Mouse (Mus musculus) neural tube, embryonic 12.5 days (tissue): ENCODE measurements at regions not wholly inside any gene's neighbourhood (a gene's known extent, or its start where the extent isn't known, plus 50 kb on each side); places are given as distances from the start of the nearest gene placed in this dataset.

Source experiments
- ATAC-seq: fragments of 200-750 bp; cut with Nextera tagmentation; 2 replicates; pipeline ENCODE4 v1.8.0; 2017; ENCODE audit warnings: low read depth, mild to moderate bottlenecking, moderate TSS enrichment, moderate library complexity; ENCODE audit not compliant: low FRiP score
- H3K27ac ChIP-seq: fragments of 300-500 bp; sonication (generic); 2 replicates; pipeline ENCODE4 v1.5.1; 2016
- H3K27me3 ChIP-seq: fragments of 300-500 bp; sonication (generic); replicated peaks from 2 replicates; pipeline ENCODE4 v1.6.1; 2016; ENCODE audit warnings: mild to moderate bottlenecking
- H3K36me3 ChIP-seq: fragments of 300-500 bp; sonication (generic); 2 replicates; pipeline ENCODE4 v1.6.1; 2016; ENCODE audit warnings: mild to moderate bottlenecking
- H3K4me1 ChIP-seq: fragments of 300-500 bp; sonication (generic); 2 replicates; pipeline ENCODE4 v1.6.1; 2016
- H3K4me2 ChIP-seq: fragments of 300-500 bp; sonication (generic); replicated peaks from 2 replicates; pipeline ENCODE4 v1.6.1; 2016; ENCODE audit warnings: mild to moderate bottlenecking
- H3K4me3 ChIP-seq: fragments of 300-500 bp; sonication (generic); 2 replicates; pipeline ENCODE4 v1.5.1; 2016
- H3K9ac ChIP-seq: fragments of 300-500 bp; sonication (generic); 2 replicates; pipeline ENCODE4 v1.6.1; 2016; ENCODE audit warnings: mild to moderate bottlenecking
- H3K9me3 ChIP-seq: fragments of 300-500 bp; sonication (generic); 2 replicates; pipeline ENCODE4 v1.6.1; 2016; ENCODE audit warnings: mild to moderate bottlenecking
- WGBS: fragments of 180-500 bp; shearing (Covaris S2); methylation state at CpG from one replicate; pipeline ENCODE4 v1.1.7; 2016; 5-methylcytosine and 5-hydroxymethylcytosine counted together

- 42% methylated on average over 6 of the region's 6 CpGs for WGBS
- Histone ChIP-seq H3K4me3 (no peak overlapping the region), H3K4me2 (no peak overlapping the region), H3K27ac (no peak overlapping the region), H3K4me1 (no peaks in the 10 kb centered on the region), H3K27me3 (no peaks in the 10 kb centered on the region), H3K36me3 (no peaks in the 10 kb centered on the region), H3K9ac (no peak overlapping the region), H3K9me3 (no peaks in the 10 kb centered on the region)
- no peak for ATAC-seq
Measured at GRCm38 (mm10) chr7:40680993-40681392, 217.1 kb upstream of the Vstm2b start.

- no peaks in the 10 kb centered on the region for H3K36me3 ChIP-seq
- no peak overlapping the region for H3K9ac ChIP-seq
- H3K9me3 ChIP-seq, result no peaks in the 10 kb centered on the region
- no peaks in the 10 kb centered on the region for H3K4me1 ChIP-seq
- no peaks in the 10 kb centered on the region for H3K27me3 ChIP-seq
- no peak for ATAC-seq
- no peak overlapping the region for H3K4me3 ChIP-seq
- H3K4me2 ChIP-seq, result no peak overlapping the region
- no peak overlapping the region for H3K27ac ChIP-seq
- WGBS, result 67% methylated on average over 1 of the region's 1 CpGs
Measured at GRCm38 (mm10) chr7:40683176-40683575, 215.0 kb upstream of the Vstm2b start.

GRCm38 (mm10) chr7:40683641-40684040, 214.5 kb upstream of the Vstm2b start:
- Histone ChIP-seq H3K9me3 (no peaks in the 10 kb centered on the region), H3K9ac (no peak overlapping the region), H3K4me1 (no peaks in the 10 kb centered on the region), H3K27ac (no peak overlapping the region), H3K4me2 (no peak overlapping the region), H3K27me3 (no peaks in the 10 kb centered on the region), H3K4me3 (no peak overlapping the region), H3K36me3 (no peaks in the 10 kb centered on the region)
- no peak for ATAC-seq
- WGBS, result 43% methylated on average over 3 of the region's 3 CpGs

DNA sequence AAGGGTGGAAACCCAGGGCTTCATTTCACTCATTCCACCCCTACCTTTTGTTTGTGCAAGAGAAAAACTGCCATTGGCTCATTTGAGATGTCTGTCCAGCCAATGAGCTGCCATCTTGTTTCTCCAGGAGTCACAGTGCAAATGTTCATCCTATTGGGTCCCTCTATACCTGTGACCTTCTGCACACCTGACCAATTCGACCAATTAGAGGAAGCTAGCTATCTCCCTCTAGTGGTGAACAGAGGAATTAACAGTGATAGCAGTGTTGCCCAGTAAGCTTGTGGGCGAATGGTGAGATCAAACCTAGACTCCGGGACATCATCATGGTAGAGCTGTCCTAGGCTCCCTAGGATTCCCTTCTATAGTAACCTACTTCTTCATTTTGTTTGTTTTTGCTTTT, 211.1 kb upstream of the Vstm2b start:
- 90% methylated on average over 3 of the region's 3 CpGs for WGBS

GRCm38 (mm10) chr7:40688546-40688945, 209.6 kb upstream of the Vstm2b start:
- Histone ChIP-seq H3K27ac (no peak overlapping the region), H3K9ac (no peak overlapping the region), H3K27me3 (no peaks in the 10 kb centered on the region), H3K9me3 (no peaks in the 10 kb centered on the region), H3K4me1 (no peaks in the 10 kb centered on the region), H3K4me3 (no peak overlapping the region), H3K36me3 (no peaks in the 10 kb centered on the region), H3K4me2 (no peak overlapping the region)
- no peak for ATAC-seq
- WGBS, result 79% methylated on average over 4 of the region's 4 CpGs

More for the DNA sequence above, 211.1 kb upstream of the Vstm2b start:
- no peak for ATAC-seq
- H3K9ac ChIP-seq, result no peak overlapping the region
- H3K4me3 ChIP-seq, result no peak overlapping the region
- no peaks in the 10 kb centered on the region for H3K4me1 ChIP-seq
- H3K9me3 ChIP-seq, result no peaks in the 10 kb centered on the region
- no peak overlapping the region for H3K4me2 ChIP-seq
- H3K36me3 ChIP-seq, result no peaks in the 10 kb centered on the region
- no peak overlapping the region for H3K27ac ChIP-seq
- no peaks in the 10 kb centered on the region for H3K27me3 ChIP-seq

DNA sequence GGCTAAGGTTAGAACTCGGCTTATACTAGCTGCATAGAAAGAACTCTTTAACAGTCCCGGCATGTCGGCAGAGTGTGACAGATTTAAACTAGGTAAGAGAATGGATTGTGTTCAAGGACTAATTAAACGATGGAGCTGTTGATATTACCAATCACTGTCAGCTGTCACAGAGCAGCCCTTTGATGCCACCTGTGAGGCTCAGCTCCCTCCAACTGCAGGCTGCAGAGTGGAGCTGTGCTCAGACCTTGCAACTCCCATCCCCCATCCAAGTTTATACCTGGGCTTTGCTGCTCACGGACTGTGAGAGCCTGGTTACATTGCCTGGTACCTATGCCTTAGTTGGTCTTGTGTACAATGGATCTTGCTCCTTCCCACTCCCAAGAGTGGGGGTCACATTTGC, 204.4 kb upstream of the Vstm2b start:
- Histone ChIP-seq H3K4me1 (no peaks in the 10 kb centered on the region), H3K4me2 (no peak overlapping the region), H3K36me3 (no peaks in the 10 kb centered on the region), H3K9me3 (no peaks in the 10 kb centered on the region), H3K27ac (no peak overlapping the region), H3K9ac (no peak overlapping the region), H3K4me3 (no peak overlapping the region), H3K27me3 (no peaks in the 10 kb centered on the region)
- ATAC-seq, result no peak
- WGBS, result 67% methylated on average over 5 of the region's 5 CpGs

GRCm38 (mm10) chr7:40697551-40697950, 200.6 kb upstream of the Vstm2b start:
- Histone ChIP-seq H3K36me3 (no peaks in the 10 kb centered on the region), H3K4me1 (no peaks in the 10 kb centered on the region), H3K27ac (no peak overlapping the region), H3K9ac (no peak overlapping the region), H3K4me2 (no peak overlapping the region), H3K9me3 (no peaks in the 10 kb centered on the region), H3K4me3 (no peak overlapping the region), H3K27me3 (no peaks in the 10 kb centered on the region)
- WGBS, result 79% methylated on average over 8 of the region's 8 CpGs
- no peak for ATAC-seq

DNA sequence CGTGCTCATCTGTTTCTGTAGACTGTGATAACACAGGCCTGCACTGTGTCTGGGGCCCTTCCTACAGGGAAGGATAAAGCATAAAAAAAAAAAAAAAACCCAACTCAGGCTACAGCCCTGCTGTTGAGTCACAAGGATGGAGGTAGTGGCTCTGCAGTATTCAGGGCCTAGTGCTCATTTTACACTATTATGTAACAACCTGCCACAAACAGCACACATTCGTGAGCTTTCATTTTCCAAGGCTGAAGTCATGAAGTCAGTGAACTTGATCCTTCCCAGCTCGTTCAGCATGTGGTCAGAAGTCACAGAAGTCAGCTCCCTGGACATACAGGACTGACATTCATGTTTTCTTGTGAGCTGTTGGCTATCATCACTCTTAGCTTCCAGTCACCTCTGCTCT, 199.8 kb upstream of the Vstm2b start:
- Histone ChIP-seq H3K4me3 (no peak overlapping the region), H3K9me3 (no peaks in the 10 kb centered on the region), H3K36me3 (no peaks in the 10 kb centered on the region), H3K9ac (no peak overlapping the region), H3K27me3 (no peaks in the 10 kb centered on the region), H3K27ac (no peak overlapping the region), H3K4me1 (no peaks in the 10 kb centered on the region), H3K4me2 (no peak overlapping the region)
- WGBS, result 69% methylated on average over 3 of the region's 3 CpGs
- ATAC-seq, result no peak

GRCm38 (mm10) chr7:40699633-40700032, 198.5 kb upstream of the Vstm2b start:
- no peak overlapping the region for H3K4me3 ChIP-seq
- no peaks in the 10 kb centered on the region for H3K36me3 ChIP-seq
- no peak overlapping the region for H3K9ac ChIP-seq
- no peaks in the 10 kb centered on the region for H3K4me1 ChIP-seq
- 100% methylated on average over 1 of the region's 1 CpGs for WGBS
- H3K9me3 ChIP-seq, result no peaks in the 10 kb centered on the region
- no peak overlapping the region for H3K4me2 ChIP-seq
- H3K27ac ChIP-seq, result no peak overlapping the region
- no peaks in the 10 kb centered on the region for H3K27me3 ChIP-seq
- no peak for ATAC-seq

DNA sequence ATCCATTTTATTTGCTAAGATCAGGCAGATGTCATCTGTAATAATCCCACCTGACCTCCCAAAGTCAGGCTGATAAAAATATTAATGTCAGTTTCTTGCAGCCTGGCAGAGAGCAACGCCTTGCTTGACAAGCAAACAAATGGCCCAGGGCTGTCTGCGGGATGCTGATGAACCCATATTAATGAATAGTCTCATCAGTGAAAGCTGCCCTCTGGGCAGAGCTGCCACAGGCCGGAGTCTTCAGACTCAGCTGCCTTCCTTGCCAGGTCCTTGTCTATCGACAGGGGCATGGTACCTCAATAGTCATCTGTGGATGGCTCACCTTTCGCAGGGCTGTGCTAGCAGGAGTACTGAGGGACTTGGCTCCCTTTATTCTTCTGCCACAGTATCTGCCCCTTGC, 197.5 kb upstream of the Vstm2b start:
- H3K4me3 ChIP-seq, result no peak overlapping the region
- no peak for ATAC-seq
- no peaks in the 10 kb centered on the region for H3K9me3 ChIP-seq
- 80% methylated on average over 5 of the region's 5 CpGs for WGBS
- H3K27me3 ChIP-seq, result no peaks in the 10 kb centered on the region
- H3K4me1 ChIP-seq, result no peaks in the 10 kb centered on the region
- no peaks in the 10 kb centered on the region for H3K36me3 ChIP-seq
- no peak overlapping the region for H3K4me2 ChIP-seq
- H3K9ac ChIP-seq, result no peak overlapping the region
- H3K27ac ChIP-seq, result no peak overlapping the region

DNA sequence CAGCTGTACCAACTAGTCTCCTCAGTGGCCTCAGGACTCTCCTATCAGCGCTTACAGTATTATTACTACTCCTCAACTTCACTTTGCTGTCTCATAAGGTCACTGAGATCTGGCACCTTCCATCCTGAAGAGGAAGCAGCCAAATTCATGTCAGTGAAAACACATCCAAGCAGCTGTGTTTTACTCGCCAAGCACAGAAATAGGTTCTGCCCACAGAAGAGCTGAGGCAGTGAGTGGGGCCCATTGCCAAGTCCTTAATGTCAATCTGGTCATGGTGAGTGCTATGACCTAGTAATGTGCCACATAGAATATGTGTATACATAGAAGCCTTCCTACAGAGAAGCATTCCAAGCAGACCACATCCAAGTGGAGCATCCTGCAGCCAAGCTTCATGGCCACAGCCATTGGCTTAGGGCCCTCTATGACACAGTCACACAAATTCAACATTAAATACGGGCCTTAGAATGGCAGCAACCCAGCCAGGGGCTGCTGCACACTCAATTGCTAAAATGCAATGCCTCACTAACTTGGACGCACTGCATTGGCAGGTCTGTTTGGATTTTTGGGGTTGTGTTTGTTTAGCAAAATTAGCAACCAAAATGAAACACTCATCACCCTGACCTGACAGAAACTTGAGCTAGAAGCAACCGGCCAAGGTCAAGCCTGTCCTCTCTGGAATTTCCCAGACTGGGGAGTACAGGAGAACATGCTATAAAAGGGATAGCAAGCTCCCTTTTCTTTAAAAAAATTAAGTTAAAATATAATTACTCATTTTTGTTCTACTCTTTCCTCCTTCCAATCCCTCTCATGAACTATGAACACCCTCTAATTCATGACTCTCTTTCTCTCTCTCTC, 195.7 kb upstream of the Vstm2b start:
- Histone ChIP-seq H3K4me1 (no peaks in the 10 kb centered on the region), H3K27ac (no peak overlapping the region), H3K9ac (no peak overlapping the region), H3K36me3 (no peaks in the 10 kb centered on the region), H3K27me3 (no peaks in the 10 kb centered on the region), H3K9me3 (no peaks in the 10 kb centered on the region), H3K4me2 (no peak overlapping the region), H3K4me3 (no peak overlapping the region)
- WGBS, result 84% methylated on average over 5 of the region's 5 CpGs
- no peak for ATAC-seq

DNA sequence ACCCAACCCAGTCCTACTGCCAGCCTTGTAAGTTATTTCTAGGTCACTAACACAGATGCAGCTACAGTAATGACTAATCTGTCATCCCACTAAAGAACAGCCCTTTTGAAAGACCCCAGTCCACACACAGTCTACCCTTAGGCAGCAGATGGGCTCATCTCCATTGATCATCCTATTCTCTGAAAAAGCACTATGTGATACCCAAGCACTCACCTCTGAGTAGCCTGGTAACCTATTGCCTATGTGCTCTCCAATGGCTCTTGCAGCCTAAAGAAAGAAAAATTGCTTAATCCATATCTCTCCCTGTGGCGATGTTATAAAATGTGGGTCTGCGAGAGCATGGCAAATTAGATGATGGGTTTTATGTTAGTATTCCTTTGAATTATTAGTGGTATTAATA, 189.9 kb upstream of the Vstm2b start:
- Histone ChIP-seq H3K9ac (no peak overlapping the region), H3K36me3 (no peaks in the 10 kb centered on the region), H3K4me2 (no peak overlapping the region), H3K4me3 (no peak overlapping the region), H3K9me3 (no peaks in the 10 kb centered on the region), H3K27me3 (no peaks in the 10 kb centered on the region), H3K4me1 (no peaks in the 10 kb centered on the region), H3K27ac (no peak overlapping the region)
- ATAC-seq, result 0 out of 2 replicates have a peak, but pooled peaks have one; percentile 29
- 84% methylated on average over 2 of the region's 2 CpGs for WGBS

- H3K27me3 ChIP-seq, result no peaks in the 10 kb centered on the region
- no peaks in the 10 kb centered on the region for H3K4me1 ChIP-seq
- 62% methylated on average over 6 of the region's 6 CpGs for WGBS
- no peak overlapping the region for H3K4me2 ChIP-seq
- no peak overlapping the region for H3K4me3 ChIP-seq
- H3K9ac ChIP-seq, result no peak overlapping the region
- H3K9me3 ChIP-seq, result no peaks in the 10 kb centered on the region
- H3K27ac ChIP-seq, result no peak overlapping the region
- no peak for ATAC-seq
- no peaks in the 10 kb centered on the region for H3K36me3 ChIP-seq
Measured at GRCm38 (mm10) chr7:40717991-40718390, 180.1 kb upstream of the Vstm2b start.
